Mouse (Mus musculus) stomach, postnatal 0 days (tissue): ENCODE data around the gene Sec11a. TPM values are rescaled to one million over a fixed set of nuclear protein-coding genes. Genes with fewer than 3 reads are reported as not detected.

ENCODE experiments used
- ATAC-seq: fragments of 200-750 bp; cut with Nextera tagmentation; 2 replicates; pipeline ENCODE4 v1.8.0; 2017; ENCODE audit not compliant: low FRiP score, low TSS enrichment
- DNase-seq: peaks from one replicate; pipeline ENCODE4 v3.0.0-alpha.2; 2016; ENCODE audit warnings: low spot score
- H3K27ac ChIP-seq: fragments of 300-500 bp; sonication (generic); replicated peaks from 2 replicates; pipeline ENCODE4 v1.5.1; 2014; ENCODE audit warnings: mild to moderate bottlenecking, control low read depth
- H3K27me3 ChIP-seq: fragments of 300-500 bp; sonication (generic); 2 replicates; pipeline ENCODE4 v1.6.1; 2014; ENCODE audit warnings: low read length; ENCODE audit not compliant: control insufficient read depth, insufficient read depth
- H3K36me3 ChIP-seq: fragments of 300-500 bp; sonication (generic); 2 replicates; pipeline ENCODE4 v1.6.1; 2014; ENCODE audit warnings: low read length, mixed read lengths; ENCODE audit not compliant: control insufficient read depth, insufficient read depth
- H3K4me1 ChIP-seq: fragments of 300-500 bp; sonication (generic); replicated peaks from 2 replicates; pipeline ENCODE4 v1.6.1; 2014; ENCODE audit warnings: antibody characterized with exemption; ENCODE audit not compliant: control insufficient read depth, insufficient read depth
- H3K4me2 ChIP-seq: fragments of 300-500 bp; sonication (generic); replicated peaks from 2 replicates; pipeline ENCODE4 v1.6.1; 2014; ENCODE audit warnings: low read depth, mild to moderate bottlenecking, control low read depth, moderate library complexity
- H3K4me3 ChIP-seq: fragments of 300-500 bp; sonication (generic); 2 replicates; pipeline ENCODE4 v1.5.1; 2014; ENCODE audit warnings: low read depth, low read length, control low read depth
- H3K9ac ChIP-seq: fragments of 300-500 bp; sonication (generic); 2 replicates; pipeline ENCODE4 v1.6.1; 2014; ENCODE audit warnings: mild to moderate bottlenecking, low read length, control low read depth, mixed read lengths
- H3K9me3 ChIP-seq: fragments of 300-500 bp; sonication (generic); 2 replicates; pipeline ENCODE4 v1.6.1; 2016; ENCODE audit warnings: low read length; ENCODE audit not compliant: control insufficient read depth
- CTCF ChIP-seq: IDR thresholded peaks from 2 replicates; pipeline ENCODE4 v1.5.1; 2016; ENCODE audit warnings: antibody characterized with exemption, low read depth, mild to moderate bottlenecking, moderate library complexity
- EP300 ChIP-seq: optimal IDR thresholded peaks from 2 replicates; pipeline ENCODE3; 2016; ENCODE audit warnings: antibody characterized with exemption
- WGBS: fragments of 180-500 bp; shearing (Covaris S2); extraction: QIAGEN DNeasy Blood & Tissue Kit; methylation state at CpG from one replicate; pipeline ENCODE4 v1.1.7; 2014; 5-methylcytosine and 5-hydroxymethylcytosine counted together
- polyA plus RNA-seq: library from polyadenylated mRNA; unstranded; fragments of >200 nt; fragmentation: Nextera tagmentation; extraction: Ambion mirVana; gene quantifications from 2 replicates; pipeline ENCODE4 v1.2.1, GENCODE M21; 2015

Gene Sec11a
- polyA plus RNA-seq, 1 experiment from 2014 or later: 167 TPM

DNA sequence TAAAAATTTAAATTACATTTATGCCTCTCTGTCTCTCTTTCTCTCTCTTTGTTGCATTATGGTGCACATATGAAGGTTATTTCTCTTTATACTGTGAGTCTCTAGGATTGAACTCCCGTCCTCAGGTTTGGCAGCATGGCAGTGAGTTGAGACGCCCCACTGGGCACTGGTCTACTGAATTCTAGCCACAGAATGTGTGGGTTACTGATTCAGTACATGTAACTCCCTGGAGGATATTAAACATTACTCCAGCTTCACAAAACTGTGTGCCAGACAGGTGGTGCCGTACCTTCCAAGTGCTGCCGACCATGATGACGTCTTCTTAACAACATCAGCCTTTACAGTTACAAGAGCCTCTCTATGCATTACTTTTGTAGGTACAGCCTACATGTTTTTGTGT is 24.5 kb upstream of the Sec11a start:
- no peaks in the 10 kb centered on the region for H3K27me3 ChIP-seq
- H3K4me1 ChIP-seq: no peaks in the 10 kb centered on the region
- DNase-seq (no peak), ATAC-seq (no peak)
- H3K4me3 ChIP-seq: no peak overlapping the region
- 88% methylated on average over 5 of the region's 5 CpGs for WGBS
- no peak overlapping the region for H3K27ac ChIP-seq
- H3K9me3 ChIP-seq: no peaks in the 10 kb centered on the region
- H3K4me2 ChIP-seq: no peak overlapping the region
- TF ChIP-seq EP300: no peak
- TF ChIP-seq CTCF: no peak
- no peak overlapping the region for H3K9ac ChIP-seq
- no peaks in the 10 kb centered on the region for H3K36me3 ChIP-seq

GRCm38 (mm10) chr7:80971419-80971818 is 23.8 kb upstream of the Sec11a start:
- TF ChIP-seq CTCF (no peak), EP300 (no peak)
- no peak overlapping the region for H3K9ac ChIP-seq
- H3K4me2 ChIP-seq: no peak overlapping the region
- no peak overlapping the region for H3K4me3 ChIP-seq
- no peaks in the 10 kb centered on the region for H3K4me1 ChIP-seq
- H3K9me3 ChIP-seq: no peaks in the 10 kb centered on the region
- DNase-seq (no peak), ATAC-seq (0 out of 2 replicates have a peak, but pooled peaks have one; percentile 43)
- 63% methylated on average over 2 of the region's 2 CpGs for WGBS
- H3K36me3 ChIP-seq: no peaks in the 10 kb centered on the region
- H3K27ac ChIP-seq: 0 out of 2 replicates have a peak overlapping the region, but pooled peaks have one; percentile 24
- no peaks in the 10 kb centered on the region for H3K27me3 ChIP-seq

DNA sequence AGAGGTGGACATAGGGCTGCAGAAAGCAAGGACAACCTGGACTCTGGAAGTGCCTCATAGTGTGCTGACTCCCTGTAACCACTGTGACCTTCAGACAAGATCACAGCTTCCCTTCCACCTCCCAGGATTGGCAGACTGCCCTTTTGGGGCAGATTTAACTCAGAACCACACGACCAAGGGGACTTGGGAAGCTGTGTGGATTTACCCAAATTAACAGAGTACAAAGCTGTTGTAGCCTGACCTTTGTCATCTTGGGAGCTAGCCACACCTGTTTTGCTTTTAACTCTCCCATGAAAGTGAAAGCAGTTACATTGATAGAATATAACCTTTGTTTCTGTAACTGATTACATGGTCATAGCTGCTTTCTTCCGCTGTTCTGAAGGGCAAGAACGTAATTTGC is 23.3 kb upstream of the Sec11a start:
- no peak overlapping the region for H3K4me2 ChIP-seq
- no peaks in the 10 kb centered on the region for H3K9me3 ChIP-seq
- 53% methylated on average over 3 of the region's 3 CpGs for WGBS
- no peak overlapping the region for H3K27ac ChIP-seq
- no peaks in the 10 kb centered on the region for H3K4me1 ChIP-seq
- ATAC-seq (peak; percentile 55; the same call in 1 of the 2 replicates), DNase-seq (no peak)
- TF ChIP-seq CTCF: no peak
- no peak for TF ChIP-seq EP300
- H3K27me3 ChIP-seq: no peaks in the 10 kb centered on the region
- H3K4me3 ChIP-seq: no peak overlapping the region
- H3K9ac ChIP-seq: no peak overlapping the region
- H3K36me3 ChIP-seq: no peaks in the 10 kb centered on the region

DNA sequence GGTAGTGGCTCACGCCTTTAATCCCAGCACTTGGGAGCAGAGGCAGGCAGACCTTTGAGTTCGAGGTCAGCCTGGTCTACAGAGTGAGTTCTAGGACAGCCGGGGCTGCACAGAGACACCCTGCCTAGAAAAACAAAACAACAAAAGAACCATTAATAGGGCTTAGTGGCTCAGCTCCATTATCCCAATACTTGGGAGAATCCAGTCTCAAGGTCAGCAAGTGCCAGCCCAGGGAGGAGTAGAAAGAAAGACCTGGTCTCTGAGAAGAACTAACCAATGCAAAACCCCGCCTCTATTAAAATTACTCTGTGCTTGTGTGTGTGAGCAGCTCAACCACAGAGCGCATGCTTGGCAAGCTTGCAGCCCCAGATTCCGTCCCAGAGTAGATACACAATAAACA is 15.2 kb upstream of the Sec11a start:
- ATAC-seq (no peak), DNase-seq (no peak)
- Histone ChIP-seq H3K4me3 (no peak overlapping the region), H3K27ac (no peak overlapping the region), H3K4me1 (no peaks in the 10 kb centered on the region), H3K36me3 (no peaks in the 10 kb centered on the region), H3K4me2 (no peak overlapping the region), H3K9me3 (no peaks in the 10 kb centered on the region), H3K27me3 (no peaks in the 10 kb centered on the region), H3K9ac (no peak overlapping the region)
- TF ChIP-seq EP300 (no peak), CTCF (no peak)
- 68% methylated on average over 6 of the region's 6 CpGs for WGBS

- Histone ChIP-seq H3K4me1 (no peaks in the 10 kb centered on the region), H3K4me2 (no peak overlapping the region), H3K4me3 (no peak overlapping the region), H3K27me3 (no peaks in the 10 kb centered on the region), H3K36me3 (no peaks in the 10 kb centered on the region), H3K9ac (no peak overlapping the region), H3K27ac (no peak overlapping the region), H3K9me3 (no peaks in the 10 kb centered on the region)
- DNase-seq: no peak
- 78% methylated on average over 3 of the region's 3 CpGs for WGBS
- TF ChIP-seq EP300: no peak
- no peak for TF ChIP-seq CTCF
- ATAC-seq: no peak
Measured at GRCm38 (mm10) chr7:80959003-80959402, 11.4 kb upstream of the Sec11a start.

GRCm38 (mm10) chr7:80956891-80957290 is 9.3 kb upstream of the Sec11a start:
- no peaks in the 10 kb centered on the region for H3K4me1 ChIP-seq
- WGBS: 81% methylated on average over 2 of the region's 2 CpGs
- no peaks in the 10 kb centered on the region for H3K9me3 ChIP-seq
- ATAC-seq: no peak
- DNase-seq: no peak
- H3K9ac ChIP-seq: no peak overlapping the region
- no peak overlapping the region for H3K4me3 ChIP-seq
- TF ChIP-seq EP300: no peak
- no peak for TF ChIP-seq CTCF
- no peaks in the 10 kb centered on the region for H3K36me3 ChIP-seq
- no peak overlapping the region for H3K27ac ChIP-seq
- no peaks in the 10 kb centered on the region for H3K27me3 ChIP-seq
- no peak overlapping the region for H3K4me2 ChIP-seq
